Mouse (Mus musculus): ENCODE measurements around the gene Gm10570. TPM values are rescaled to one million over a fixed set of nuclear protein-coding genes. Genes with fewer than 3 reads are reported as not detected.

Gene Gm10570
- total RNA-seq (2022), result under 1 TPM in 1 of 4 experiments, not detected in 3; 0.91 TPM

GRCm38 (mm10) chr4:130308231-130309081 lies at the start of gene Gm10570, which contains the start of gene Fabp3:
Gene Gm10570 (minus strand): TSS chr4:130308674.
Gene Fabp3 (plus strand): TSS chr4:130308595.
- DNase-seq (ENCODE audit: low spot score), result peak; percentile 60

GRCm38 (mm10) chr4:130357946-130358345 lies 49.5 kb upstream of the Gm10570 start:
- no peak for DNase-seq (ENCODE audit: low spot score)

GRCm38 (mm10) chr4:130352588-130352987 lies 44.1 kb upstream of the Gm10570 start:
- DNase-seq (ENCODE audit: low spot score), result no peak

GRCm38 (mm10) chr4:130350690-130351422 lies 42.4 kb upstream of the Gm10570 start:
- no peak for DNase-seq (ENCODE audit: low spot score)

- no peak for DNase-seq (ENCODE audit: low spot score)
These were observed 41.2 kb upstream of the Gm10570 start for GRCm38 (mm10) chr4:130349666-130350065.

GRCm38 (mm10) chr4:130341691-130342090 lies 33.2 kb upstream of the Gm10570 start:
- peak; percentile 31 for DNase-seq (ENCODE audit: low spot score)

GRCm38 (mm10) chr4:130335867-130336266 lies 27.4 kb upstream of the Gm10570 start:
- DNase-seq (ENCODE audit: low spot score), result no peak

GRCm38 (mm10) chr4:130327366-130327765 lies 18.9 kb upstream of the Gm10570 start:
- no peak for DNase-seq (ENCODE audit: low spot score)

- no peak for DNase-seq (ENCODE audit: low spot score)
These were observed 17.0 kb upstream of the Gm10570 start for GRCm38 (mm10) chr4:130325446-130325845.

GRCm38 (mm10) chr4:130323607-130324006 lies 15.1 kb upstream of the Gm10570 start:
- peak; percentile 48 for DNase-seq (ENCODE audit: low spot score)

- no peak for DNase-seq (ENCODE audit: low spot score)
These were observed 14.7 kb upstream of the Gm10570 start for GRCm38 (mm10) chr4:130323165-130323564.

- DNase-seq (ENCODE audit: low spot score), result no peak
These were observed 14.1 kb upstream of the Gm10570 start for GRCm38 (mm10) chr4:130322567-130322966.

- no peak for DNase-seq (ENCODE audit: low spot score)
These were observed 13.2 kb upstream of the Gm10570 start for GRCm38 (mm10) chr4:130321640-130322039.

GRCm38 (mm10) chr4:130319564-130319963 lies 11.1 kb upstream of the Gm10570 start:
- DNase-seq (ENCODE audit: low spot score), result no peak

- DNase-seq (ENCODE audit: low spot score), result no peak
These were observed 9.6 kb upstream of the Gm10570 start for GRCm38 (mm10) chr4:130318122-130318521.

- no peak for DNase-seq (ENCODE audit: low spot score)
These were observed 8.2 kb upstream of the Gm10570 start for GRCm38 (mm10) chr4:130316691-130317090.

- DNase-seq (ENCODE audit: low spot score), result no peak
These were observed 7.5 kb upstream of the Gm10570 start for GRCm38 (mm10) chr4:130315771-130316527.

GRCm38 (mm10) chr4:130313552-130313951 lies 5.1 kb upstream of the Gm10570 start:
- no peak for DNase-seq (ENCODE audit: low spot score)

- peak; percentile 64 for DNase-seq (ENCODE audit: low spot score)
These were observed 4.1 kb upstream of the Gm10570 start for GRCm38 (mm10) chr4:130312526-130312925.

GRCm38 (mm10) chr4:130309254-130309653 lies 780 bp upstream of the Gm10570 start:
- DNase-seq (ENCODE audit: low spot score), result no peak

- DNase-seq (ENCODE audit: low spot score), result peak; percentile 55
These were observed 633 bp downstream of the Gm10570 start for GRCm38 (mm10) chr4:130307851-130308230.

All from heart, adult 8-10 months (tissue).